Mouse (Mus musculus): ENCODE data around the gene Otx2.

DNA sequence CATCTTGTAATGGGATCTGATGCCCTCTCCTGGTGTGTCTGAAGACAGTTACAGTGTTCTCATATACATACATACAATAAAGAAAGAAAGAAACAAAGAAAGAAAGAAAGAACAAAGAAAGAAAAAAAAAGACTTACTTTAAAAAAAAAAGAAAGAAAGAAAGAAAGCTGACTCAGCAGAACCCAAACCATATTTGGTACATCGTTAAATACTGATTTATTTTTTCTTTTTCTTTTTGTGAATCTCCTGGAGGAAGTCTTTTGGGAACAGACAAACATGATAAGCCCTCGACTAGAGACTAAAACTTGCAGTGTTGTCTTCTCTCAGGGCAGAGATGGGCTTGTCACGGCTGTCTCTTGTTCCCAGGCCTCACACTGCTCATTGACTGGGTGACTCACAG is 45.7 kb upstream of the Otx2 start:
- TF ChIP-seq CTCF (IDR thresholded peaks at IDR 0.05; ENCODE audit: low read depth, low read length) (no peak), POLR2A (IDR thresholded peaks at IDR 0.05; ENCODE audit: borderline replicate concordance, low read depth, low read length) (no peak)
